Mouse (Mus musculus): Measurements from ENCODE around the gene Cep135.

Cep135 gene

DNA sequence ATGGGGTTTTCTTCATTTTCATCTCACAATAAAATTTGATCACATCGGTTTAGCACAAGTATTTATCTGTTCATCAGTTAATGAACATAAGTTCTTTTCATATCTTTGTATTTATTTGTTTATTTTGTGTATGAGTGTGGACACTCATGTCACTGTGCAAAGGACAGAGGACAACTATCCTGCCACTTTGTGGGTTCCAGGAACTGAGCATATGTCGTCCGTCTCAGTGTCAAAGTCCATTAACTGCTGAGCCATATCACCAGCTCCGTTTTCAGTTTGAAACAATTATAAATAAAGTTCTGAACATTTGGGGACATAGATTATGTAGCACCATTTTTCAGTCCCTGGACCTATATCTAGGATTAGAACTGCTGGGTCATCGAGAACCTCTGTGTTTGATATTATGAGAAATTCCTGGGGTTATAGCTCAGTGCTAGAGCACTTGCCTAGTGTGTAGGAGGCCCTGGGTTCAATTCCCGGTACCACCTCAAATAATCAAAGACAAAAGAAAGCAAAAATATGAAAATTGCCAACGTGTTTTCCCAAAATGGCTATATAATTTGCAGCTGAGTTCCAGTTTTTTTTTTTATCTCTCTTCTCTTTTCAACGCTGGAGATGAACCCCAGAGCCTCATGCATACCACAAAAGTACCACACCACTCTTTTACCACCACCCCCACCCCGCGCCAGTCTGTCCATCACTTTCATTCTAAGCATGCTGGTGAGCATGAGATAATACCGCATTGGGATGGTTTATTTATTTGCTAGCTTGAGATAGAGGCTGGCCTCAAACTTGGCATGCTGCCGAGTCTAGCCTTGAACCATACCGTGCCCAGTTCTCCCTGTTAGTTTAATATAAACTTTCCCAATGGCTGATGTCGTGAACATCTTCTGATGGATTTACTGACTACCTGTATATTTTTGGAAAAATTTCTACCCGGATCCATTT lies 96.4 kb downstream of the Cep135 start:
- no peak for DNase-seq (ENCODE audit: low spot score)

DNA sequence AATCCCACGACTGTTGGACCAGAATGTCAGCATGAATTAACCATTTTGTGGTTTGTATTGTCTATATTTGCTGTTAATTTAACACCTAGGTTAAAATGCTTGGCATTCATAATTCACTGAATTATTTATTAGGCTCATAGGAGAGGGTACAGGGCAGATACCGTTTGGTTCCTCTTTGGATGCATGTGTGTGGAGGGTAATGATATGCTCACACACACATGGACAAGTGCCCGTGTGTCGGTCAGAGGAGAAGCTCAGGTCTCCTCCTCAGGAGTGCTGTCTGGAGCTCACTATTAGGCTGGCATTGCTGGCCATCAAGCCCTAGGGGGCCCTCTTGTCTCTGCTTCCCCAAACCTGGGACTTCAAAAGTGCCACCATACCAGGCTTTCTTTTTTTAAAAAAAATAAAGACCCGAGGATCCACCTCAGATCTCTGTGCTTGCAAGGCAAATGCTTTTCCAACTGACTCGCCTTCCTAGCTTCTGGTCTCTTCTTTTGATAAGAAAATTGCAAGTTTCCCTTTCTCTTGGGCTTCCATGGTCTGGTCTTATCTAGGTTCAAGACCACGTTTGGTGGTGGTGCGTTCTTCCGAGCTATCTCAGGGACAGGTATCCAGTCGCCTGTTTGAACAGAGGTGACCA lies 99.6 kb downstream of the Cep135 start:
- no peak for DNase-seq (ENCODE audit: low spot score)

DNA sequence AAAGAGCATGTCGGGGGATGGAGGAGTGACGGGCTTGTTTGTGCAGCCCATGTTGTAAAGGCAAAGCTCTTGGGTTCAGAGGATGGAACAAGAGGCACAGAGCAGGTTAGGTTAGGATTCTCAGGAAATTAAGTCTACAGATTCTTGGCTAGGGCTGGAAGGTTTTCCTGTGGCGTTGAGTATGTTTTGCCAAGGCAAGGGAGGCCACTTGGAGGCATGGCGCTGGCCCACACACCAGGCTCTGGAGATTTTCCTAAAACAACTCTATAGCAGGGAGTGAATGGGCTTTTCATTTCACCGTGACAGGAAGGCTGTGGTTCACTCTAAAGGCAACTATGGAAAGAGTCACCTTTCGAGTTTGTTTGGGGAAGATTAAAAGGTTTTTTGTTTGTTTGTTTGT lies 100.1 kb downstream of the Cep135 start:
- no peak for DNase-seq (ENCODE audit: low spot score)

DNA sequence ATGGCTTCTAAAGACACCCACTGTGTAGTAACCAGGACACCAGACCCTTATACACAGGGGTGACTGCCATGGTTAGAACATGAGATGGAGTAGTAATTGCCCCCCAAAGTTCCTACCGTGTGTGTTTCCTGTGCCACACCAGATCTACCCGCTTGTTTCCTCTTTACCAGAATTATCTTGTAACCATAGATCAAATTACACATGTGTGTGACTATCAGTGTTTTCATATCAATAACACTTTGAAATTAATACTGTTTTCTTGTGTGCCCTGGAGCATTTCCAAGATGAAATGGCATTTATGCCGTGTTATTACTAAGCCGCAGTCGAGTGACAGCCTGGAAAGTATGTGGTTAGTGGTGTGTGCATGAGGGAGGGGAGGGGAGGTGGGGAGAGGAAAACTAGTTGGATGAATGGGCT lies 101.7 kb downstream of the Cep135 start:
- no peak for DNase-seq (ENCODE audit: low spot score)

DNA sequence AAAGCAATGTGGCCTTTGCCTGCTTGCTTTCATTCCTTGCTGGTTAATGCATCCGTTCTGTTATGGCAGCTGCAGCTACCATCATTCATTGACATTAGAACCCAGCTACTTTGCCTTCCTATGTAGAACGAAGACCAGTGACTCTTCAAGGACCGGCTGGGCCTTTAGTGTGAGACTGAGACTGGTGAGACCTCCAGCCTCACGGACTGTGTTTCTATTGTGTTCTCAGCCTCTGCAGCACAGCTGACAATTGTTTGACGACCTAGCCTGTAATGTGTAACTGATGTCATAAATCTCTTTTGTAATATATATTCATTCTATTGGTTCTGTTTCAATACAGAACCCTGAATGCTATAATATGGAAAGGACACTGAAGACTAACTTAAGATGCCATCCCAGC lies 102.8 kb downstream of the Cep135 start:
- DNase-seq (ENCODE audit: low spot score), result no peak

DNA sequence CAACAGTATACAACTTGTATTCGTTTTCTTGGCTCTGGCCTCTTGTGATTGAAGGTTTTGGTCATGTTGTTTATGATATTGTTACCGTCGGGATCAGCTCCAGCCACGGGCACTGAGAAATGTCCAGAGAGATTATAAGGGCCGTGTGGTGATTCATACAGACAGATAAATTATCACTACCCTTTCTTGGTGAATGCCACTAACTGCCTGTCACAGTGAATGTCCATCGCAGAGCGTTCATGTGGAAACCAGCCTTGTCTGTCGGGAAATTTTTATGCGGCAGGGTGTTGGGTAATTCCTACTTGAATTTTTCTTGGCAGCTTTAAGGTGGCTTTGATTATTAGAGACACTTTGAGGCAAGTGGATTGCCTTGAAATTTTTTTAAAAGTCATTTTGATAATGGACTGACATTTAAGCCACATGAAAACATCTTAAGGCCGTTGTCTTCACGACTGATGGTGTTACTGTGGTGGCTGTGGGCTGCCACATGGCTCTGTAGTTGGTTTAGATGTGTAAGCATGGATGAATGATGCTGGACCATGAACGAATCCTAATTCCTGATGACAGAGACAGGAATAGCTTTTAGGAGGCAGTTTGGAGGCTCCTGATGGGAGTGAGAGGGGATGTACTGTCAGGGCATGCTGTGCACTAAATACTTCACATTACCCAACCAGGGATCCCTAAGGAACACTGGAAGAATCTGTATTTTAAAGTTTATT lies 103.4 kb downstream of the Cep135 start:
- no peak for DNase-seq (ENCODE audit: low spot score)
